Mouse (Mus musculus): ENCODE measurements around the gene Ccdc85c. TPM values are rescaled to one million over a fixed set of nuclear protein-coding genes. Genes with fewer than 3 reads are reported as not detected.

Ccdc85c gene
- polyA plus RNA-seq, 1 experiment from 2014 or later = 6.6 TPM

DNA sequence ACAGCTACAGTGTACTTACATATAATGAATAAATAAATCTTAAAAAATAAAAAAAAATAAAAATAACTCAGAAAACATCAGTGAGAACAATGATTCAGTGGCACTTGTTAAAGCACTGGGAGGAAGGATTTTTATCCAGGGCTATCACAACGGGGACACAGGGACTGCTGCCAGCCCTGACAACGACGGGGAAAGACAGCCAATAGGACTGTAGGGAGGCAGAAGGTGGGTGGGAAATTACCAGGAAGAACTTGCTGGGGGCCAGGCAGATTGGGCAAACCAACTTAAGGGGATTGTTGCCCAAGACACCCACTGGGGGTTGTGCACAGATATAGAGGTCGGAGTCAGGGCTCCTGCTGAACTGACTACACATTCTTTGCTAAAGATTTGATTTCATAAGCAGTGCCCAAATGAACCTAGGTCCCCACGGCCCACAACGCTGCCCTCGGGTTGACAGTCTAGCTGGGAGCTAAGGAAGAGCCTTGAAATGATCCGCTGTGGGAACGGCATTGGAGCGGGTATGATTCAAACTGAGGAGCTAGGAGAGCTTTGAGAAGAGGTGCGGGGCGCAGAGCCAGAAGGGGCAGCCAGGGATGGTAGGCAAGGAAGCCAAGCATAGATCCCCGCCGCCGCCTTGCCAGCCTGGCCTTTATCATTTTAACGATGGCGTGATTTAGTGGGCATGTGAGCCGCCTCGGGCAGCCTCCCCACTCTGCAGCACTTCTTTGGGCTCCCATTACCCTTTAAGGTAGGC, 13.1 kb upstream of the Ccdc85c start:
- H3K27ac ChIP-seq = no peak overlapping the region
- peaks cover 22% of the 10 kb centered on the region for H3K4me1 ChIP-seq
- ATAC-seq (ENCODE audit: low FRiP score, low read depth) = no peak
- H3K9me3 ChIP-seq = no peaks in the 10 kb centered on the region
- no peak overlapping the region for H3K4me2 ChIP-seq (replicated peaks)
- H3K36me3 ChIP-seq = no peaks in the 10 kb centered on the region
- no peak overlapping the region for H3K9ac ChIP-seq
- no peak overlapping the region for H3K4me3 ChIP-seq
- H3K27me3 ChIP-seq = peaks cover 6% of the 10 kb centered on the region
- 68% methylated on average over 19 of the region's 19 CpGs for WGBS

DNA sequence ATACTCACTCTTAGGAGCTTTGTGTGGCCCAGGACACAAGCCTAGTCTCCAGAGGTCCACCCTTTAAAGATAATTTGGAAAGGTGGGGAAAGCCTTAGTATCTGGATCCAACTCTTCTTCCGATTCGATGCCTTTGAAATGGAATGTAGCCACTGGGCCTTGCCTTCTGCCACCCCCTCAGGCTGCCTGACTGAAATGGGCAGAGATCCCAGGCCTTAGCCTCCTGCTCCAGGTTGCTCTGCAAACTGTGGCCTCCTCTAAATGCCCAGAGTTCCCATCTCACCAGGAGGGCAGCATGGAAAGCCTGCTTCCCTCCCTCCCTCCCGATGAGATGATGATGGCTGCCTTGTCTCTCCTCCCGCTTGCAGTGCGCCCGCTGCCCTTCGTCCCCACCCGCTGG, 11.8 kb upstream of the Ccdc85c start:
- Histone ChIP-seq H3K9ac (no peak overlapping the region), H3K4me2 (replicated peaks) (no peak overlapping the region), H3K27ac (no peak overlapping the region), H3K4me1 (peaks cover 13% of the 10 kb centered on the region), H3K27me3 (peaks cover 6% of the 10 kb centered on the region), H3K36me3 (no peaks in the 10 kb centered on the region), H3K4me3 (no peak overlapping the region), H3K9me3 (no peaks in the 10 kb centered on the region)
- no peak for ATAC-seq (ENCODE audit: low FRiP score, low read depth)
- WGBS = 93% methylated on average over 8 of the region's 8 CpGs

DNA sequence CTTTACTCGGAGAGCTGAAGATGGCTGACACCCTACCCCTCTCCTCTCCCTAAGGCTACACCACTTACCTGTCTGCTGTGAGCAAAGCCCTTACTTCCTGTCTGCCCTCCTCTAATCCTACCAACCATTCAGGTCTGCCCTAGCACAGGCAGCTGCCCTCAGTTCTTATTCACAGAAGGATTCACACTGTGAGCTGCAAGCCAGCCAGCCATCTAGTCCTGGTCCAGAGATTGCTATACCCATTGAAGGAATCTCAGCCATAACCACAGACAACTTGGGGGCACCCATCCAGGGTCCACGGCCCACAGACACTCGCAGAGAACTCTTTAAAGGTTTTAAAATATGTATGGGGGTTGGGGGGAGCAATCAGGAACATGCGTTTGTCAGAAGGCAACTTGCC, 11.2 kb upstream of the Ccdc85c start:
- H3K4me1 ChIP-seq = peaks cover 9% of the 10 kb centered on the region
- no peaks in the 10 kb centered on the region for H3K36me3 ChIP-seq
- no peak overlapping the region for H3K9ac ChIP-seq
- no peak for ATAC-seq (ENCODE audit: low FRiP score, low read depth)
- H3K4me2 ChIP-seq (replicated peaks) = no peak overlapping the region
- H3K9me3 ChIP-seq = no peaks in the 10 kb centered on the region
- WGBS = 77% methylated on average over 4 of the region's 4 CpGs
- no peak overlapping the region for H3K4me3 ChIP-seq
- no peak overlapping the region for H3K27ac ChIP-seq
- H3K27me3 ChIP-seq = peaks cover 6% of the 10 kb centered on the region

DNA sequence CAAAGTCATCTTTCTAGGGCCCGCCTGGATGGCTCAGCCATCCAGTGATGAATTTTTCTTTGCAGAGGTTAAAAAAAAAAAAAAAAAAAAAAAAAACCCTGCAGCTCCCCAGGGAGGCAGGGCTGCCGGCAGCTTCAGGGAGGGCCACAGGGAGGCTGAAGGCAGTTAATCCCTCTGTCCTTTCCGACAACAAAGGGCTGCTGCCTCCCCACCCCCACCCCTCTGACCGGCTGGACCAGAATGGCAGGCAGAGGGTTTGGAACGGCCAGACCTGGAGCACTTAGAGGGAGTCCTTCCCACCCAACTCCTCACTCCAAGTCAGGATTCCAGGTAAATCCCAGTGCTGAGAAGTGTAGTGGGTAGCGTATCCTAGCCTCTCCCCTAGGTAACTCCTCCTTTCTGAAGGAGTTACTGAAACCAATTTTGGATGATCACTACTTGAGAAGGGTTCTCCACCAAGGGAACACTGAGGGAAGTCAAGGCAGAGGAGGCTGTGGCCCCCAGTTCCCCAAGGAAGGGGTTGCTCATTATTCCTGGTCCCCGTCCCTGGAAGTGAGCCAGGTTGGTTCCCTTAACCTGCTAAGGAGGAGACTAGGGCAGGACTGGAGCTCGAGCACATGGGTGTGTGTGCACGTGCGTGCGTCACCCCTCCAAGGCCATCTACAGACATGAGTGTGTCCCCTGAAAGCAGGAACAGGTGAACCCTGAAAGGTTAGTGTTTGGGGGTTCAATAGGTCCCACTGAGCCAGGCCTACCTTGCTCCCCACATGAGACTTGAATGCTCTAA, 10.2 kb upstream of the Ccdc85c start:
- no peak overlapping the region for H3K4me3 ChIP-seq
- no peak for ATAC-seq (ENCODE audit: low FRiP score, low read depth)
- peaks cover 9% of the 10 kb centered on the region for H3K4me1 ChIP-seq
- H3K27ac ChIP-seq = no peak overlapping the region
- no peaks in the 10 kb centered on the region for H3K9me3 ChIP-seq
- H3K27me3 ChIP-seq = peaks cover 6% of the 10 kb centered on the region
- 37% methylated on average over 11 of the region's 11 CpGs for WGBS
- no peak overlapping the region for H3K9ac ChIP-seq
- H3K36me3 ChIP-seq = no peaks in the 10 kb centered on the region
- H3K4me2 ChIP-seq (replicated peaks) = no peak overlapping the region

DNA sequence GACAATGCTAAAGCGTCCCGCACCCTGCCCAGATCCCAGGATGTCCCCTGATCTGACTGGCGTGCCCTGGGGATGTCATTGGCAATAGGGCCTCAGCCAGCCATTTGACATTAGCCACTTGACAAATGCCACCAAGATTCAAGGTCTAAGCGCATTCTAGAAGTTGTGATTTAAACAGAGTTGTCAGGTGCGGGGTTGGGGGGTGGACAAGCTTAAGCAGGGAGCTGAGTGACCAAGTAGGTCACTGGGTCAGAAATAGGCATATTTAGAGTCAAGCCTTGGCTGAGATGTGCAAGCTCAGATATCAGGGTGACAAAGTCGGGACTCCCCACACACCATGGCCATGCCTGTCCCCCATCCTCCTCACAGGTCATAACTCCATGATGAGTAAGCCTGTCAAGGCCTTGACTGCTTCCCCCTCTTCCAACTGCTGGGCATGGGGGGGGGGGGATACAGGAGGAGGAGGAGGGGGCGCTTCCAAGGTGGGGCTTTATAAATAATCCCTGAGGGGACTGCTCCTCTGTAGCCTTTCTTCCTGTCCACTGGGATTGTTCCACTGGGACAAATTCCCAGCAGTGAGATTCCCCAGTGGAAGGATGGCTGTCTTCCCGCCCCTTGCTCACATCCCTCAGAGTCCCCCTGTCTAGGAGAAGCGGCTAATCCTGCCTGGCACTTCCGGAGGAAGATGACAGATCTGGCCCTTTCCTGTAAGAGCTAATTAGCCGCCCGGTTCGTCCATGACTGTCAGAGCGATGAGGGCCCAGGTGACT, 9.4 kb upstream of the Ccdc85c start:
- no peak overlapping the region for H3K4me3 ChIP-seq
- 37% methylated on average over 14 of the region's 14 CpGs for WGBS

DNA sequence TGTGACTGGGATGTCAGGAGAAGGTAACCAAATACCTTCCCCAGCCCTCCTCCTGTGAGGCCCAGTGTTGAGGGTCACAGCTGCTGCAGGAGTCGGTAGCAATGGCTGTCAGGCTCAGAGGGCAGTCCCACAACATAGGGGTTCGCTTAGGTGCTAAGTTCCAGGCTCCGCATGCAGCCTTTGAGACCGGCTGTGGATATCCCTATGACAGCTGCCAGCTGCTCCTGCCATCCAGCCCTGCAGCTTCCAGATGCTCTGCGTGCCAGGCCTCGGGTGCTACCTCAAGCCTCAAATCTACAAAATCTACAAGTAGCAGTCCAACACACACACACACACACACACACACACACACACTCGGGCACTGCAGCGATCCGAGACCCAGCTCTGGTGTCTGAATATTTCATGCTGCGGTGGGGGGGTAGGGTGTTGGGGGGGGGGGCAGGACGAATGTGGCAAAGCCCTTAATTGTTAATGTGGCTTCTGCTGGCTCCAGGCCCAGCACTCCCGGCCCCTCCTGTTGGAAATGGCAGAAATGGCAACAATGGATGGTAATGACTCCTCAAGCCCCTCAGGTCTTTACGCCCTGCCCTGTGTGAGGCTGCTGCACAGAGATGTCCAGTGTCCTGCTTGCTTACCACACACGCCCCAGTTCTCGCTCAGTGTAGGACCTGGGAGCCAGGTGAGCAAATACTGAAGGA, 3.1 kb upstream of the Ccdc85c start:
- Histone ChIP-seq H3K9me3 (no peaks in the 10 kb centered on the region), H3K9ac (0 out of 2 replicates have a peak overlapping the region, but pooled peaks have one; percentile 45), H3K4me2 (replicated peaks) (peak overlapping the region; percentile 99), H3K4me3 (no peak overlapping the region; the same call in 1 of the 2 replicates), H3K27ac (0 out of 2 replicates have a peak overlapping the region, but pooled peaks have one; percentile 2), H3K36me3 (no peaks in the 10 kb centered on the region), H3K27me3 (no peaks in the 10 kb centered on the region), H3K4me1 (peaks cover 44% of the 10 kb centered on the region)
- no peak for ATAC-seq (ENCODE audit: low FRiP score, low read depth)
- 41% methylated on average over 15 of the region's 15 CpGs for WGBS

More for the DNA sequence above, 9.4 kb upstream of the Ccdc85c start:
- no peak overlapping the region for H3K27ac ChIP-seq
- no peak for ATAC-seq (ENCODE audit: low FRiP score, low read depth)
- peaks cover 6% of the 10 kb centered on the region for H3K27me3 ChIP-seq
- no peaks in the 10 kb centered on the region for H3K36me3 ChIP-seq
- H3K9me3 ChIP-seq = no peaks in the 10 kb centered on the region
- no peak overlapping the region for H3K9ac ChIP-seq
- H3K4me1 ChIP-seq = peaks cover 9% of the 10 kb centered on the region
- H3K4me2 ChIP-seq (replicated peaks) = no peak overlapping the region

DNA sequence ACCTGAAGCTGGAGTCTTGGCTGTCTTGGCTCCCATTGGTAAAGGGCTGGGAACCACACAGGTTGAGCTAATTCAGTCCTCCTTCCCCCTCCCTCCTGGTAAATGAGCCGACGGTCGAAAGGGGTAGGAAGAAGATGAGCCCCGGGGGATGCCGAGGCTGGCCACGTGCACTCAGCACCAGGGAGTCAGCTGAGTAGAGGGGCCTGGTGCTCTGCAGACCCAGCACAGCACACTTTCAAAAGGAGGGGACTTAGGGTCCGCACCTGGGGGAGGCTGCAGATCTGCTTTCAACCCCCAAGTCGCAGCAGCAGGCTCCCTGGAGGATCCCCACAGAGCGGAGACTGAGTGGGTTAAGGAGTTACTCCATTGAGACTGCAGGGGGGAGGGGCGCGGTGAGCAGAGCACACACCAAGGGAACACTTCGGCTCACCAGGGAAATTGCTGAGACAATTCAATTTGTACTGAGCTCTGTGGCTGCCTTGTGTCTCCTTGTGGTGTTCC, 2.2 kb upstream of the Ccdc85c start:
- Histone ChIP-seq H3K4me2 (replicated peaks) (peak overlapping the region; percentile 99), H3K27ac (peak overlapping the region; percentile 2; the same call in 1 of the 2 replicates), H3K27me3 (no peaks in the 10 kb centered on the region), H3K9ac (0 out of 2 replicates have a peak overlapping the region, but pooled peaks have one; percentile 45), H3K36me3 (no peaks in the 10 kb centered on the region), H3K4me3 (peak overlapping the region; percentile 82), H3K4me1 (peaks cover 54% of the 10 kb centered on the region), H3K9me3 (no peaks in the 10 kb centered on the region)
- WGBS = 1% methylated on average over 12 of the region's 12 CpGs
- no peak for ATAC-seq (ENCODE audit: low FRiP score, low read depth)

DNA sequence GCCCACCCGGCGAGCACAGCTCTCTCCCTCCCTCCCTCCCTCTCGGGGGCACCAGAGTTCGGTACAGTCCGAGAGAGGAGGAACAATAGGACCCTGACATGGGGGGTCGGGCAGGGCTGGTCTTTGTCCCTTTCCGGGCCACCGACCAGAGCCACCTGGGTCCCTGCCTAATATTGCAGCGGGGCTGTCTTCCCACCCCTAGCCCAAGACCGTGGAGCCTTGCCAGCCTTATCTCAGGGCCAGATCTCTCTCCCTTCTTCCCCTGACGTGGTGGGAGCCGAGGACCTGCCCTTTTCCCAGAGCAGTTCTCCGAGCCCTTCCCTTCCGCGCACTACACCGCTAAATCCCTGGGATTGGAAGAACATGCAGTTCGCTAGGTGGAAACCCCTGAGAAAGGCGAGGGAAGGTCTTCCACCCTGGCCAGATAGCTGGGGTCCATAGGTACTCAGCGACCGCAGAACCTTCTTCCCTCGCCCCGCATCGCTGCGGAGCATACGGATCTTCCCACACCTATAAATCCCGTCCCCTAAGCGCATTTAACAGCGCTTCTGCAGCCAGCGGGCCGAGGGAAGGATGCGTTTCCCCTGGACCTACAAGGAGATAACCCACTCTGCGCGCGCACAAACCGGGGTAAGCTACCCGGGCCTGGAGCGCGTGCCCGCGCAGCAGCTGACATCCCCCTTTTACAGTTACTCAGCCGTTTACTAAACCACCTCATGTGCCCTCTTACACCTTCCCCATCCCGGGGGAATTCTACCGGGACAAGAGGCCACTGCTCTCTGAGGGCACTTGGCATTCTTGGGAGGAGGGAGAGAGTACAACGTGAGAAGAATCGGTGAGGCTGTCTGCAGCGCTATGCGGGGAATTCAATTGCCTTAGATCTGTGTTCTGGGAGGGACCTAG, 946 bp upstream of the Ccdc85c start:
- H3K4me3 ChIP-seq = peak overlapping the region; percentile 82
- peak overlapping the region; percentile 99 for H3K4me2 ChIP-seq (replicated peaks)
- peak overlapping the region; percentile 75 for H3K9ac ChIP-seq
- WGBS = 0% methylated on average over 45 of the region's 47 CpGs
- H3K36me3 ChIP-seq = no peaks in the 10 kb centered on the region
- H3K4me1 ChIP-seq = peaks cover 66% of the 10 kb centered on the region
- H3K9me3 ChIP-seq = no peaks in the 10 kb centered on the region
- H3K27me3 ChIP-seq = no peaks in the 10 kb centered on the region
- H3K27ac ChIP-seq = peak overlapping the region; percentile 85
- peak; percentile 29 for ATAC-seq (ENCODE audit: low FRiP score, low read depth)

DNA sequence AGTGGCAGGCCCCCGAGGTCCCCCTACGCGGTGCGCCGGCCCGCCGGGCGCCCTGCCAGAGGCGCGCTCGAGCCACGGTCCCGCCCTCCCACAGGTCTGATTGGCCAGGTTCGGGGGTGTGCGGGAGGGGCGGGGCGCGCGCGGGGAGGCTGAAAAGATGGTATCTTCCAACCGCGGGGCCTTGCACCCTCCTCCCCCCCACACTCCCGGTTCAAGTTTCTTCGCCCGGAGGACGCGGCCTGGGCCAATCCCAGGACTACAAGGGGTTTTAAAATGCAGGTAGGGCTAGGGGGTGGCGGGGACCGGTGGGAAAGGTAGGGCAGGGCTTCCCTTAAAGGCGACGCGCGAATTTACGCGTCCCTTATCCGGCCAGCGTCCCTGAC, 274 bp upstream of the Ccdc85c start:
- H3K27ac ChIP-seq = peak overlapping the region; percentile 85
- H3K4me1 ChIP-seq = peaks cover 72% of the 10 kb centered on the region
- H3K9me3 ChIP-seq = no peaks in the 10 kb centered on the region
- no peaks in the 10 kb centered on the region for H3K36me3 ChIP-seq
- H3K27me3 ChIP-seq = no peaks in the 10 kb centered on the region
- H3K4me3 ChIP-seq = peak overlapping the region; percentile 82
- WGBS = 1% methylated on average over 23 of the region's 37 CpGs
- H3K4me2 ChIP-seq (replicated peaks) = peak overlapping the region; percentile 99
- H3K9ac ChIP-seq = peak overlapping the region; percentile 75
- ATAC-seq (ENCODE audit: low FRiP score, low read depth) = peak; percentile 93

DNA sequence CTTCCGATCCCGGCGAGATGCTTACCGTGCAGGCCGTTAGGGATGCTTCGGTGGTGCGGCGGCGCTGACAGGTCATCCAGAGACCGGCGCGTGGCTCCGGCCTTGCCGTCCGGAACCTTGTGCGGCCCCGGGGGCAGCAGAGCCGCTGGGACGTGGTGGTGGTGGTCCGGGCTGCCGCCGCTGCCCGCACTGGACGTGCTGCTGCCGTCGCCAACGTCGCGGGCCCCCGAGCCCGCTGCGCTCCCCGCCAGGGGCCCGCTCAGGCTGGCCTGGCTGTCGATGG, 971 bp downstream of the Ccdc85c start:
- Histone ChIP-seq H3K4me1 (peaks cover 75% of the 10 kb centered on the region), H3K27ac (peak overlapping the region; percentile 22; the same call in 1 of the 2 replicates), H3K9ac (peak overlapping the region; percentile 86), H3K9me3 (no peaks in the 10 kb centered on the region), H3K4me2 (replicated peaks) (peak overlapping the region; percentile 99), H3K36me3 (0 out of 2 replicates have a peak, but pooled peaks cover 5% of the 10 kb centered on the region), H3K27me3 (no peaks in the 10 kb centered on the region), H3K4me3 (peak overlapping the region; percentile 82)
- ATAC-seq (ENCODE audit: low FRiP score, low read depth) = no peak
- 0% methylated on average over 25 of the region's 35 CpGs for WGBS

Measured in limb, embryonic 13.5 days (tissue).